Mouse (Mus musculus) right cerebral cortex, postnatal 14 days (tissue): ENCODE data around the gene Vmn1r176.
"Not testable (repeated sequence)": the region's sequence is repeated elsewhere in the genome, so short reads cannot be mapped to it uniquely, and the experiment has no call there.

ENCODE experiments used
- DNase-seq: peaks from one replicate; pipeline ENCODE4 v3.0.0; 2022

Gene Vmn1r176

DNA sequence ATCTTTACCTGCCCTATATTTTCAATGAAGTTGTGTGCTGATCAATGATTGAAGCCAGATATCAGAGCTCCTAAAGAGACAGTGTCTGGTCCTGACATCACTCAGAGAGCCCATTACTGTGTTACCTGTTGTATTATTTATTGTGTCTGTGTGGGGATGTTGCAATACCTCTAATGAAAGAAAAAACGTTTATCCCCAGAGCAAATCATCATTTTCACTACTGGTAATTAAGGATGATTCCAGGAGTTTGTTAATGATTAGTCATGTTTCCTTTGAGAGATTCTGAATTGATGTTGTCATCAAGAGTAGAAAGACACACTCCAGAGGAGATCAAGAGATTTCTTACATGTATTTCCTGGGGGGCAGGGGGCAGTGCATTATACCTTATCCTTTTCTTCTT, at the start of gene Vmn1r176:
TSS of gene Vmn1r176 (minus strand) at position 101 of the 400 bp plus-strand sequence.
- not testable (repeated sequence) for DNase-seq

DNA sequence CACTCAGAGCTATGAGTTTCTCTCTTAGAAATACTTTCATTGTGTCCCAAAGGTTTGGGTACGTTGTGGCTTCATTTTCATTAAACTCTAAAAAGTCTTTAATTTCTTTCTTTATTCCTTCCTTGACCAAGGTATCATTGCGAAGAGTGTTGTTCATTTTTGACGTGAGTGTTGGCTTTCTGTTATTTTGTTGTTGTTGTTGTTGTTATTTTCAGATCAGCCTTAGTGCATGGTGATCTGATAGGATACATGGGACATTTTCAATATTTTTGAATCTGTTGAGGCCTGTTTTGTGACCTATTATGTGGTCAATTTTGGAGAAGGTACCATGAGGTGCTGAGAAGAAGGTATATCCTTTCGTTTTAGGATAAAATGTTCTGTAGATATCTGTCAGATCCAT, 39.7 kb upstream of the Vmn1r176 start:
- DNase-seq: not testable (repeated sequence)

DNA sequence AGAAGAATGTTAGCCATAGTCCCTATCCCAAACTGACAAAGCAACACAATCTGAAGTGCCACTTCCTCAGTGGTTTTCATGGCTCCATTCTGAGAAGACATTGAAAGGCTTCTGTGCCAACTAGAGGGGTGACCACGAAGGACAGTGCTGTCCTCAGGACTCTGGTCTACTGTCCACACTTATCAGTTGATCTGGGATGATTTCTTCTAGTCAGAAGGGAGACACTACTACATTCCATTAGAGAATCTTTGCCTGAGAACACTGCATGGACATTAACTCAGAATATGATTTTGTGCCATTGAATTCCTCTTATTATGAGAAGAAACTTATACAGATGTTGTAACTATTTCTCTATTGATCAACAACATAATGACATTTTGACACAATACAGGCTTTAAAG, 29.2 kb upstream of the Vmn1r176 start, which contains the start of gene Vmn1r177:
TSS of gene Vmn1r177 (minus strand) at position 101 of the 400 bp plus-strand sequence.
- not testable (repeated sequence) for DNase-seq

DNA sequence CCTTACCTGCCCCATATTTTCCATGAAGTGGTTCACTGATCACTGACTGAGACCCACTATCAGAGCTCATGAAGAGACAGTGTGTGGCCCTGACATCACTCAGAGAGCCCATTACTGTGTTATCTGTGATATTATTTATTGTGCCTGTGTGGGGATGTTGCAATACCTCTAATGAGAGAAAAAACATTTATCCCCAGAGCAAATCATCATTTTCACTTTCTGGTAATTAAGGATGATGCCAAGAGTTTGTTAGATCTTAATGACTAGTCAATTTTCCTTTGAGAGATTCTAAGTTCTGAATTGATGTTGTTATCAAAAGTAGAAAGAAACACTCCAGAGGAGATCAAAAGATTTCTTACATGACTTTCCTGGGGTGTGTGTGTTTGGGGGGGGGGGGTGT, 26.6 kb downstream of the Vmn1r176 start, which contains the start of gene Vmn1r175:
TSS of gene Vmn1r175 (minus strand) at position 101 of the 400 bp plus-strand sequence.
- DNase-seq: not testable (repeated sequence)

DNA sequence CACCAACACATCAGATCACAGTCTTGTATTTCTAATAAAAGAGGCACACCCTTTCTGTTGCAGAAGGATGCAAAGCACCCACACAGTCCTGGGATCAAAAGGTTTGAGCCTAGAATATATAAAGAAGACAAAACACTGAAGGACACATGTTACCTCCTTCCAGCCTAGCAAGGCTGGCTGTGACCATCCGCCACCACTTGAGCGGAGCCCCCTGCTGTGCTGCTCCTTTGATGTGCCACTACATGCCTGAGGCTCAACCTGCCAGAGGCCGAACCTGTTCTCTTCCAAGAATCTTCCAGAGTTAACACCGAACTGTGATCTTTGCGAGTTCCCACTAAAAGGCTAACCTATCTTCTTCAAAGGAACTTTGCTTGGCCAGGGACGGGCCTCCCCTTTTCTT, 52.6 kb downstream of the Vmn1r176 start:
- DNase-seq: no peak
